Mouse (Mus musculus): ENCODE measurements around the gene Fpr-rs3. TPM values are rescaled to one million over a fixed set of nuclear protein-coding genes. Genes with fewer than 3 reads are reported as not detected.

The Fpr-rs3 gene
- polyA plus RNA-seq (2014; fragmentation: Illumina TruSeq; extraction: RNeasy Lipid Tissue Mini Kit (QIAGEN cat#74804); ENCODE audit: low read depth, low replicate concordance): not detected

DNA sequence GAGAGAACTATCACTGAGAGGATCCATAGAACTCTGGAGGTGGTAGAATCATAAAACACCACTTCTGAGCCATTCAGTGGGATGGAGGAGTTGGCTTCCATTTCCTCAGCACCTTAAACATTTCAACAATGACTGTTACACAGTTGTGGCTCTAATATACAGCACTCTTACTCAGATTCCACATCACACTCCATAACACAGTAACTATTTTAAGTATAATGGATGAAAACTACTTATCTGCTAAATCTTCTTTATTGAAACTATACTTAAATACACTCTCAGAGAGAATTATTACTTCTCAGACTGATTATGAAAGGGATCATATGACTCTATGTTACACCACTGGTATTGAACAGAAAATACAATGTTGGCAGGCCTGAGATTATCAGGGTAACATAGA lies at the start of gene Fpr-rs3:
Fpr-rs3 (minus strand) TSS at position 101 of the 400 bp plus-strand sequence.

DNA sequence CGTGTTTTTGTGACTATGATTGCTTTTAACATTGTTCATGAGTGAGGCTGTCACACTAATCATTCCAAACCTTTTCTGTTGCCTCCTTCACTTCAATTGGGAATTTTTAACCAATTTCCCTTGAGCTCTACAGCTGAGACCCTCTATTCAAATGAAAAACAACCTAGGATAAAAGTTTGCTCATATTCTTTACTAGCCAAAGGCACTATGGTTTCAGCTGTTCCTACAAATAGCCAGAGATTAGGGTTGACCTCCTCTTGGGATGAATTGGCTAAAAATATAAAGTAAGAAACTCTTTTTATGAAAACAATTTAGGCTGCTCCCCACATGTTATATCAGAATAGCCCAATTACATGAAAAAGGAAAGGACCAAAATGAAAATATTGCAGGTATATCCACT lies 28.4 kb downstream of the Fpr-rs3 start, which contains the start of gene Vmn2r110:
Vmn2r110 (minus strand) TSS at position 101 of the 400 bp plus-strand sequence.

Other genes starting within 250 kb of the Fpr-rs3 start
- not detected for gene Vmn1r224, start 210.7 kb downstream of the Fpr-rs3 start, polyA plus RNA-seq (2014; fragmentation: Illumina TruSeq; extraction: RNeasy Lipid Tissue Mini Kit (QIAGEN cat#74804); ENCODE audit: low read depth, low replicate concordance)
- not detected for gene Vmn2r108, start 143.5 kb downstream of the Fpr-rs3 start, polyA plus RNA-seq (2014; fragmentation: Illumina TruSeq; extraction: RNeasy Lipid Tissue Mini Kit (QIAGEN cat#74804); ENCODE audit: low read depth, low replicate concordance)
- gene Vmn1r225, start 126.7 kb downstream of the Fpr-rs3 start, polyA plus RNA-seq (2014; fragmentation: Illumina TruSeq; extraction: RNeasy Lipid Tissue Mini Kit (QIAGEN cat#74804); ENCODE audit: low read depth, low replicate concordance): not detected
- gene Vmn2r109, start 60.1 kb downstream of the Fpr-rs3 start, polyA plus RNA-seq (2014; fragmentation: Illumina TruSeq; extraction: RNeasy Lipid Tissue Mini Kit (QIAGEN cat#74804); ENCODE audit: low read depth, low replicate concordance): not detected
- not detected for gene Vmn2r110, start 28.5 kb downstream of the Fpr-rs3 start, polyA plus RNA-seq (2014; fragmentation: Illumina TruSeq; extraction: RNeasy Lipid Tissue Mini Kit (QIAGEN cat#74804); ENCODE audit: low read depth, low replicate concordance)
- gene Vmn1r226, start 58.0 kb upstream of the Fpr-rs3 start, polyA plus RNA-seq (2014; fragmentation: Illumina TruSeq; extraction: RNeasy Lipid Tissue Mini Kit (QIAGEN cat#74804); ENCODE audit: low read depth, low replicate concordance): not detected
- gene Vmn1r227, start 105.0 kb upstream of the Fpr-rs3 start, polyA plus RNA-seq (2014; fragmentation: Illumina TruSeq; extraction: RNeasy Lipid Tissue Mini Kit (QIAGEN cat#74804); ENCODE audit: low read depth, low replicate concordance): not detected
- gene Vmn1r228, start 161.3 kb upstream of the Fpr-rs3 start, polyA plus RNA-seq (2014; fragmentation: Illumina TruSeq; extraction: RNeasy Lipid Tissue Mini Kit (QIAGEN cat#74804); ENCODE audit: low read depth, low replicate concordance): not detected
- gene Vmn1r229, start 186.7 kb upstream of the Fpr-rs3 start, polyA plus RNA-seq (2014; fragmentation: Illumina TruSeq; extraction: RNeasy Lipid Tissue Mini Kit (QIAGEN cat#74804); ENCODE audit: low read depth, low replicate concordance): not detected
- gene Vmn1r230, start 215.6 kb upstream of the Fpr-rs3 start, polyA plus RNA-seq (2014; fragmentation: Illumina TruSeq; extraction: RNeasy Lipid Tissue Mini Kit (QIAGEN cat#74804); ENCODE audit: low read depth, low replicate concordance): not detected